Mouse (Mus musculus) heart, postnatal 10 days (tissue): ENCODE data around the gene Tmem129. TPM values are rescaled to one million over a fixed set of nuclear protein-coding genes. Genes with fewer than 3 reads are reported as not detected.

Source experiments
- DNase-seq, 2 experiments: peaks; one replicate each; pipeline ENCODE4 v3.0.0; 2021
- intact Hi-C: fragments of 180-260 bp; cut with DNase I; formaldehyde crosslinking; loops from one replicate; pipeline ENCODE4 v1.15.1; 2025
- total RNA-seq, 2 experiments: library from RNA; stranded (reverse); gene quantifications; 2 replicates each; pipeline ENCODE4 v1.2.3; 2021

Tmem129 gene
- total RNA-seq, 2 experiments from 2014 or later = 16.5 to 20.8 TPM

DNA sequence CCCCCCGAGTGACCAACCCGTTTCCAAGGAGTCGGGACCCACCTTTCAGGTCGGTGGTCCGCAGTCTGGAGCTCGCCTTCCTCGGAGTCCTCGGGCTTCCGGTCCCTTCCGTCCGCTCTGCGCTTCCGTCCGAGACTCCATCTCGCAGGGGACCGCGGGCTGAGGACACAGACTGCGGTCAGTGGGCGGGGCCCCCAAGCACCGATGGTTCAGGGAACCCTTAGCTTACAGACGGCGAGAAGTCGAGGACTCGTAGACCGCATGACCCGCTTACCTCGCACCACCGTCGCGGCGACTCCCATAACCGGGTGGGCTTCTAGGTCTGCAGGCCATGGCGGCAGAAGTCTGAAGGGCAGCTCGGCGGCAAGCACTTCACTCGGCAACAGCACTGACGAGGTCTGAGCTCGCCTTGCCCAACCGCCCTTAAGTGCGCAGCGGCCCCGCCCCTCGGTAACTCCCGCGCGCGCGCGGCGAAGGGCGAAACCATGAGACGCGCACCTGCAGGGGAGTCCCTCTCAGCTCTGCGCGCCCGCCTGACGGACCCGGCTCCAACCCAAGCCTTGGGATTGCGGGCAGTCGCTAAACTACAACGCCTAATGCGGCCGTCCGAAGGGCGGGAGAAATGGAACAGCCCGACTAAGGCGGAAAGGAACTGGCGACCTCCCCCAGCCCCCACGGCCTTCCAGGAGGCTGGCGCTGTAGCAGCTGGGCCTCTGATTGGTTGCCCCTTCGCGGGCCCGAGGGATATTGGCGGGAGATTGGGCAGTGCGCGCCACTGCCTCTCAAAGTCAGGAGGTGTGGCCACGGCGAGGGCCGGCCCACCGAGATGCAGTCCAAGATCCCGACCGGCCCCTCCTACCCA is 6.1 kb downstream of the Tmem129 start, which contains the start of gene Slbp:
TSS of gene Slbp (minus strand) at position 654 of the 862 bp plus-strand sequence.
- DNase-seq = peak; percentile 97 to 98
- intact Hi-C loops = loop anchor here (10.0 kb wide), 1 partner anchor 283 kb away; the partner anchor contains the start of gene Nelfa

DNA sequence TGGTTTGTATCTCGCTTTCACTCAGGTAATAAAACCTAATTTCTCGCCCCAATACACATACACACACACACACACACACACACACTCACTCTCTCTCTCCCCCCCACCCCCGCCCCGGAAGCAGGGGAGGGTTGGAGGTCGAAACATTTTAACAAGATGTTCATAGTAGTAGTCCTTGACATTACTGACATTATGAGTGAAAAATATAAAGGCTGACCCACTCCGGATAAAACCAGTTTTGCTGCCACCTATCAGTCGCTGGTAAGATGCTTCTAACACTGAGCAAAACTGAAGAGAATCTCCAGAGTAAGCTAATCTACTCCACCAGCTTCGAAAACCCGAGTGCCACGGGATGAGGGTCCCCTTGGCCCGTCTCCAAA is 6.7 kb downstream of the Tmem129 start:
- intact Hi-C loops = loop anchor here (10.0 kb wide), 1 partner anchor 283 kb away; the partner anchor contains the start of gene Nelfa
- DNase-seq = no peak

DNA sequence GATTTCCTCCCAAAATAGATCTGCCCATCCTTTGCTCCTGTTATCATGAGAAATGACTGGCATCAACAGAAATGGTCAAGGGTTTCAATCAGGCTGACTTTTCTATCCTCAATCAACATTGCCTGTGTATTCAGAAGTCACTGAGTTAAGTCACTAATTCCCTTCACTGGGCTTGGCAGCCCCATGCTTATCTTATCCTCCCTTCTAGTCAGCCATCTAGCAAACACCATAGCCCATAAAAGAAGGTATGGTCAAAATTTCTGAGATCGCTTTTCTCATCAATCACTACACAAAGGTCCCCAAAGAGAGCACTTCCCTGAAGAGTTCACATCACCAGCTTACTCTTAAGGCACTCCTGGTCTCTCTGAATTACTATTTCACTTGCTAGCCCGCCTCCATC is 7.2 kb downstream of the Tmem129 start:
- DNase-seq = no peak
- intact Hi-C loops = loop anchor here (10.0 kb wide), 1 partner anchor 284 kb away; the partner anchor contains the start of gene Nelfa

DNA sequence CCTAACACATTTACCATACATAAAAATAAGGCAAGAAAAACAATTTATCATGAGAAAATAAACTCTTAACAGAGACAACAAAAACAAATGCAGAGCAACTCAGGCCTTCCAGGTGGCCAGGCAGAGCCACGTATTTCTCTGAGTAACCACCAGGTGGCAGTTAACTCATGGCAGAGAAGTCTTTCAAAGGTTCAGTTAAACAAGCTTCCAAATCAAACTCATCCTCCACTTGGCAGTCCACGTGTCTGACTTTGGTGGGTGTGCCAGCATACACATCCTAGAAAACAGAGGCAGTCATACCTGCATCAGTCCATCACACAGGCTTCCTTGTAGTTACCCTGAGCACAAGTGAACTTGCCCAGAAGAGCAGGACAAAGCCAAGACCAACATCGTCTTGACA is 17.6 kb downstream of the Tmem129 start:
- intact Hi-C loops = loop anchor here (1.0 kb wide), 1 partner anchor 28 kb away; no protein-coding TSS in a partner anchor
- DNase-seq = peak; percentile 60 to 73

DNA sequence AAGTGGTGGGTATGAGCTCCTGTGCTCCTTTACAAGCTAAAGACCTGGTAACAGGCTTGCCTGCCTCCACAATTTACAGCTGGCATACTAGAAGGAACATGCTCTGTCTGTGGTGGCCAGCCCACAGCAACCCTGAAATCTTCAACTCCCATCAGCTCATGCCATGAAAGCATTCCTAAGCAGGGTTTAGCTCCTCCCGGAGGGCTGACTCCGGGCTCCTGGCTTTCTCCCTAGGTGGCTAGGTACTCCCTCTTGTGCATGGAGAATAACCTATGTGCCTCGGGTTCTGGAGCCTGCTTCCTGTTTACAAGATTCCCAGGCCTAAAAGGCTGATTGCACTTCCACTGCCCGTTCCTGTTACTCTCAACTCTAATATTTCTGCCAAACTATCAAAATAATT is 19.4 kb downstream of the Tmem129 start:
- intact Hi-C loops = no loop called here
- DNase-seq = no peak

DNA sequence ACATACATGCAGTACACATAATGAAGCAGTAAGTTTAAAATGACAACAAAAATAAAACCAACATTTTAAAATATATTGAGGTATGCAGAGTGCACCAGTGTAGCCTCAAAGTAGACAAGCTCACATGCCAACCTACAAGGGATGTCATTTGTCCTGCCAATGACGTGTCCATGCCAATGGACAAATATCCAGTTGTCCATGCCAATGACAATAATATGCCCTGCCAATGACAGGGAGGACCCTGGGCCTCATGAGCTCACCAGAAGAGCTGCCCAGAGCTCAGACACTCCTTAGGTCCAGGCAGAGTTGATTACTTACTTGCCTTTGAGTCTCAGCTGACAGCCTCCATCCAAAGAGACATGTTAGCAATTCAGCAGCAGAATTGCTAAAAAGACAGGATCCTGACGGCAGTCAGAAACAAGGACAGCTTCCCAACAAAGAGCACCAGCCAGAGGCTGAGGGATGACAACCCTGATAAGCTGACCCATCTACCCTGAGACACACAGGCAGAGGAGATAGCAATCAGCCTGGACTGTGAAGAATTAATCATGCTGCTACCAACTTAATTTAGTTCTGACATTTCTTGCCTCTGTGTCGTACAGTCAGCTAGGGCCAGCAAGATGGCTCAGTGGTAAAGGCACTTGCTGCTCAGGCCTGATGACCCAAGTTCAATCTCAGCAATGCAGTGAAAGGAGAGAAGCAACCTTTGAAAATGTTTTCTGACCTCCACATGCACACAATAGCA is 20.4 kb downstream of the Tmem129 start:
- intact Hi-C loops = no loop called here
- DNase-seq = no peak

DNA sequence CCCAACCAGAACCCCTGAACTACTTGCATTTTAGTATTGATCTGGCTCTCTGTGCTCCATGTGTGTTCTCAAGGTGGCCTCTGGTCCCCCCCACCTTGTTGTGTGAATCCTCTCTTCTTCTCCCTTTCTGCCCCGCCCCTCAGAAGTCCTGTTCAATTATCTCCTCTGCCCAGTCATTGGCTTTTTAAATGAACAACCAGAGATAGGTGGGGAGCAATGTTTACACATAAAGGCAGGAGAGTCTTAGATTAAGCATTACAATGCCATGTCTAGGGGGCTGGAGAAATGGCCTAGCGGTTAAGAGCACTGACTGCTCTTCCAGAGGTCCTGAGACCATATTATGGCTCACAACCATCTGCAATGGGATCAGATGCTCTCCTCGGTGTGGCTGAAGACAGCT is 22.9 kb downstream of the Tmem129 start:
- no peak for DNase-seq
- intact Hi-C loops = no loop called here

DNA sequence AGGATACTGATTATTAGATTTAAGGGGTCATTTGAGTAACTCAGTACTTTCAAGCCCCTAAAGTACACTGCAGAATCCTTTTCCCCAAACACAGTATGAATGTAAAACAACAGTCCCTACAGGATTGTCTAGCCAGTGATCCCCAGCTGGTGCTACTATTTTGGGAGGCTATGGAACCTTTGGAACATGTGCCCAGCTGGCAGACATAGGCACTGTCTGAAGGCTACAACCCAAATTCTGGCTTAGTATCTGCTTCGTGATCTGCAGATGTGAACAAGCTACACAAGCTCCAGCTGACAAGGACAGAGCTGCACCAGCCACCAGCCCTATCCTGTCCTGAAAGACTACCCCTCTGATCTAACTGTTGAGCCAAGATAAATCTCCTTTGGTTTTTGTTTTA is 25.7 kb downstream of the Tmem129 start:
- intact Hi-C loops = no loop called here
- peak; percentile 33 to 34 for DNase-seq

DNA sequence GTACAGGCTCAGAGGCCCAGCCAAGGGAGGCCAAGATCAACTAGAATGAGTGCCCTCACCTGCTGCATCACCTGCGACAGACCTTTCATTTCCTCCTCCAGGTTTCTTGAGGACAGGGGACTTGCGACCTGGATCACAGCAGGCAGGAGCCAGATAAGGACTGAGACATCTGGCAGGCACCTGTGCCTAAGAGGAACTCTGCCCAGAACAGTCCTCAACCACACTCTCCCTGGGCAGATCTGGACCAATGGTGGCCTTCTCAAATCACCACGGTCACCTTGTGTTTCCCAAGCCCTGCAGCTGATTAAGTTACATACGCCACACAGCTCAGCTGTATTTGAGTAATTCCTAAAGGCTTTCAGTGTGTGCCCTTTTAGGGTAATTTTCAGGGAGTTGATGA is 27.6 kb downstream of the Tmem129 start:
- intact Hi-C loops = no loop called here
- peak; percentile 50 to 55 for DNase-seq

DNA sequence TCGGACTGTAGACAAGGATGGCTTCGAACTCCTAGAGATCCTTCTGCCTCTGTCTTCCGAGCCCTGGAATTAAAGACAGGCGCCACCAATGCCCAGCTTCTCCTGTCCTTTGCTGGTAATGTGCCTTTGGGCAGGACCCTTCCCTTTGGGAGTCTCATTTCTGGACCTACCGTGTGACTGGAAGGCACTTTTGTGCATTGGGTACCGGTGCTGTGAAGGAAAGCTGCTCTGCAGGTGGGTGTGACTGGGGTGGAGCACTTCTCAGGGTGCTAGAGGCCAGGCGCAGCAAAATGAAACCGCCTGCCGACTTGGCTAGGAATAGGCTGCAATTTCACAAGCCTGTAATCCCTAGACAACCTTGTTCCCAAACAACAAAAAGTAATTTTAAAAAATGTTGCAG is 28.2 kb downstream of the Tmem129 start:
- peak in 1 of 2 experiments; percentile 49 for DNase-seq
- intact Hi-C loops = no loop called here

DNA sequence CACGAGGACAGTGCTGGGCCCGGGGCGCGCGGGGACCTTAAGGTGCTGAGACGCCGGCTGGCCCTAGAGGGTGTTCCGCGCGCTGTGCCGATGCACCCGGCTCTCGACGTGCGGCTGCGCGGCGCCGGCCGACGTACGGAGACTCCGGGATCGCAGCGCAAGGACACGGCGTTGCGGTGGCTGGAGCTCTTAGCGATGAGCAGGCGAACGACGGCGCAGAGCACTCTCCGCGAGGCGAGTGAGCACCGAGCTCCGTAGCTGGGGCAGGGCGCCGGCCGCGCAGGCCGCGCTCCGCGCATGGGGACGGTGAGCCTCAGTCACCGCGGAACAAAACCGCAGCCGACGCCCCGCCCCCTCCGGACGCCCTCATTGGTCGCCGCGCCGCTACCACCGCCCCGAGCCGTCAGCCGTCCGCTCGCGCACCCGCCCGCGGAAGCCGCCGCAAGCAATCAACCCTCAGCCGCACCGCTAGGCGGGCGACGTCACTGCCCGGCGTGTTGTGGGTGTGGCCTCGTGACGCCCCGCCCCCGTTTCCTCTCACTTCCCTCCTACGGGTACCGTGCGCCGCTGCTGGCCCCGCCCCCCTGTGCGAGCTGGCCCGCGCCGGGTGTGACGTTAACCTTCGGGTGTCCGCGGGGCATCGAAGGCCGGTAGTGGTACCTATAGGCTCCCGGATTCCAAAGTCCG is 28.8 kb downstream of the Tmem129 start, which contains the start of the genes Fam53a and Gm9903:
TSS of gene Fam53a (minus strand) at position 335 of the 687 bp plus-strand sequence.
TSS of gene Gm9903 (plus strand) at position 625 of the 687 bp plus-strand sequence.
- peak; percentile 100 for DNase-seq
- intact Hi-C loops = no loop called here

DNA sequence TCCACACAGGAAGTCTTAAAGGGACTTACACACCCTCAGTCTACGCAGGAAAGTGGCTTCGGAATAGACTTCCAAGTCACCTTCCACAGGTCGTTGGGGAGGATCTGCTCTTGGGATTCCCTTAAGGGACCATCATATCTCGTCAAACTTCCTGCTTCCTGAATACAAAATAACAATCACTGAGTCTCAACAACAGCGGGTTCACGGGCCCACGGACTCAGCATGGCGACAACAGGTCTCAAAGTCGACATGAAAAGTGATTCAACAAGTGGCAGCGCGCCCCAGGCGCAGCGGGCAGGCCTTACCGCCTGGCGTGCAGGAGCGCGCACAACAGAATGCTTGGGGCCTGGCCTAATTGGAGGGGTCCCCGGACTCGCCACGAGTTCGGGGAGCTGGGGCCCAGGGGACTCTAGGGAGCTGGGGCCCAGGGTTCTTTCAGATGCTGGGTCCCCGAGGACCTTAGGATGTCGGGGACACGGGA is 29.4 kb downstream of the Tmem129 start:
- intact Hi-C loops = no loop called here
- DNase-seq = peak; percentile 72 to 74

DNA sequence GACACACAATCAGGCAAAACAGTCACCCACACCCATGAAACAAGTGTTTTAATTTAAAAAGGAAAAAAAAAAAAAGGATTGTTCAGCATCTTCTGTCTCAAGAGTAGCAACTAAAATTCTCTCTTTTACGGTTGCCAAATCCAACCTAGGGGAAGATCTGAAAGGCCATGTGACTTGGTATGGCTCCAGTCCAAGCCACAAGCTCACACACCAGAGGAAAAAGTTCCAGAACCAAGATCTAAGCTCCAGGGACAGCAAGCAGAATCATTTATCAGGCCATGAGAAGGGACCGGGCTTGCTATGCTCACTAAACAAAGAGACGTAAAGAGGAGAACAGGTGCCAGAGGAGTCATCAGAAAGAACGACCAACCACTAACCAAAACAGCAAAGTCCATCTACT is 30.2 kb downstream of the Tmem129 start:
- intact Hi-C loops = no loop called here
- DNase-seq = peak; percentile 26 to 38

DNA sequence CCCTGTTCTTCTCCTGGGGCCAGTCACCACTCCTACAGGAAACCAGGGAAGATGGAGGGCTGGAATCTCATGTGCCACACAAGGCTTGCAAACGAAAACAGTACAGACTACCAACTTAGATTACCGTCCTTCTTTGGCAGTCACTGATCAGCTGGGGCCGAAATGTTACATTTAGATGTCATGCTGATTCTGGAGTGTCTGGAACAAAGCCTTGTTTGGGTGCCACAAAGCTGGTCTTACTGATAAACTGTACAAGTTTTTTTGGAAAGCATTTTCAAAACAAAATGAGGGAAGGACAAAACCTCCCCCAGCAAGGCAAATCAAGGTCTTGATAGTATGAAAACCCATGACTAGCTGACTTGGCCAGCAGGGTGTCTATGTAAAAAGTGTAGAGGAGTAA is 34.5 kb downstream of the Tmem129 start:
- intact Hi-C loops = no loop called here
- DNase-seq = no peak

DNA sequence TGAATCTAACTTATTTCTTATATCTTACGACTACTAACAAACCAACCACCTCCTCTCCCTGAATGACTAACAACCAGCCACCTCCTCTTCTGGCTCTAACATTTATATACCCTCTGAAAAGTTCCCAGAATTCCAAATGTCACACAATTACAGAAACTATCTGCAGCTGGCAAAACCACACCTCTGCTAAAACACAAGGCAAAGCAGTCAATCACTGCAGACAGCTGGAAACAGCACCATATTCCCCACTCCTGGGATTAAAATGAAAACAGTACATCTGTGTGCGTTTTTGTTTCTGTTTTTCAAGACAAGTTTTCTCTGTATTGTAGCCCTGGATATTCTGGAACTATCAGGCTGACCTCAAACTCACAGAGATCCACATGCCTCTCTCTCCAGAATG is 35.5 kb downstream of the Tmem129 start:
- intact Hi-C loops = no loop called here
- DNase-seq = no peak

DNA sequence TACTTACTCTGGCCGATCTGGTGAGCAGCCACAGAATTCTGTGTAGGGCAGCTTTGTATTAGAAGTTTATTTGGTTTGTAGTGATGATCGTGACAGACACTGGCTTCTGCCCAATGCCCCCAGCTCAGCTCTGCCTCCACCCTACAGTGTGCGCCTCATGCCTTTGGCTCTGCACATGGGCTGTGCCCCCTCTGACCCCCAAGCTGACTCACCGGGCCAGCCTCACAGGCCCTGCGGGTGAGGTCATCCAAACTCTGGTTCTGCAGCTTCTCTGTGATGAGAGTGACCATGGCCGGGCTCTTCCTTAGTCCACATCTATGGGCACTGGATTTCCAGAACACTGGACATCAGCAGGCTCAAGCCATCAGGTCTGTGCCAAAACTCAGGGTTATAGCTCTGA is 43.8 kb downstream of the Tmem129 start:
- DNase-seq = no peak
- intact Hi-C loops = no loop called here

DNA sequence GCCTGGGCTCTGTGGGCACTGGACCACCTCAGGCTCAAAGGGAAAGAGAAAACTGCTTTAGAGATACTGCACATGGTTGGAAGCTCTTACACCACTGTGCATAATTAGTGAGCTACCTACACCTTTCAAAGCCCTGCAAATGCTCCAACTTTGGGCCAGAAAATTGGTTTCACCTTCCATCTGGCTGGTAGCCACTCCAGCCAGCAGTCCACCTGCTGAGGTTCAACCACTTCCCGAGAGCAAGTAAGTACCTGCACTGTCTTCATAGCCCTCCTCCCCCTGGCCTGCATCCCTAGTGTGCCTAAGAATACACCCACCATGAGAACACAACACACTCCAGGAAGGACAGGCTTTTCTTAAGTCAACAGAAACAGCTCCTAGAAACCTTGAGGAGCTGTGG is 46.4 kb downstream of the Tmem129 start:
- intact Hi-C loops = no loop called here
- no peak for DNase-seq

DNA sequence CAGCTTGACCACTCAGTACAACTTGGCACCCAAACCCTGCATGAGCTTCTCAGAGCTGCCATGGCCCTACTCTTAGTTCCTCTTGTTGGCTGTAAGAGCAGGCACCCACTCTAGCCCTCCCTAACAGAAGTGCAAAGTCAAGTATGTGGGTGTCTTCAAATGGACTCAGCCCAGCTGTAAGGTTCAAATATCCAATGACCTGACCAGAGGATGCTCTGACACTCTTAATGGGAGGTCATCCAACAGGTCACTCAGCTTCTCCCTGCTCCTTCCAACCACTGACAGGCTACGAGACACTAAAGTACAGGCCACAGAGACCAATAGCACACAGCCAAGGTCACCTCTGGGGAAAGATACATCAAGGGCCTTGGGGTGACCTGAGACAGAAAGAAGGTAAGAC is 49.0 kb downstream of the Tmem129 start:
- intact Hi-C loops = no loop called here
- DNase-seq = no peak

DNA sequence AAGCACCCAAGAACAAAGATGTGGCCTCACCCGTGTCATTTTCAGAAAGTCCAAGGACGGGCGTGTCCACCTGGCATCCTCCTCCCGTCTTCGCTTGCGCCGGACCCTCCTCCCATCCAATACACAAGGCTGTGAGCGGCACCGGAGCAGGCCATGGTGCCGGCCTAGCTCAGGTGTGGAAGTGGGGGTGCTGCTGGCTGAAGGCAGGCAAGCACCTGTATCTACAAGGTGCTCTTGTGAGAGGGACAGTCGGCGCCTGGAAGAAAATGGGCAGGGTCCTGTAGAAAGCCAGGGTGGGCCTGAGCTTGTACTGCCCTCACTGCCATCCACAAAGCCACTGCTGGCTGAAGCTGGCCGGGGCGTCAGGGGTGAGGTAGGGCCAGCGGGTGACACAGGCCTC is 50.8 kb downstream of the Tmem129 start:
- DNase-seq = no peak
- intact Hi-C loops = no loop called here

DNA sequence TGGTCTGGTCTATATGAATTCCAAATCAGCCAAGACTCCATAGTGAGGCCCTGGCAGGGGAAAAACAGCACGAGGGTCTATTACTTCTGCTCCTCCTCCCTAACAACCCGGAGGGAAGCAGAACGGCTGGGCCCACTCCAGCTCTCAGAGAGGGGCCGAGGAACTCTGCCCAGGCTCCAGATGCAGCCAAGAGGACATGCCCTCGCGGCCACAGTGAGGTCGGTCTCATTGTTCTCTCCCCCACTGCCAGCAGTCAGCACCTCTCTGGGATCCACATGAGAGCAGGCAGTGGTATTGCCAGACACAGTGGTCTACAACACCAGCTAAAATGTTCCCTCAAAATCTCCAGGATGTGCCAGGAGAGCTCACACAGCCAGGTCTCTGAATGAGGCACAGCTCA is 51.6 kb downstream of the Tmem129 start:
- intact Hi-C loops = no loop called here
- DNase-seq = no peak

DNA sequence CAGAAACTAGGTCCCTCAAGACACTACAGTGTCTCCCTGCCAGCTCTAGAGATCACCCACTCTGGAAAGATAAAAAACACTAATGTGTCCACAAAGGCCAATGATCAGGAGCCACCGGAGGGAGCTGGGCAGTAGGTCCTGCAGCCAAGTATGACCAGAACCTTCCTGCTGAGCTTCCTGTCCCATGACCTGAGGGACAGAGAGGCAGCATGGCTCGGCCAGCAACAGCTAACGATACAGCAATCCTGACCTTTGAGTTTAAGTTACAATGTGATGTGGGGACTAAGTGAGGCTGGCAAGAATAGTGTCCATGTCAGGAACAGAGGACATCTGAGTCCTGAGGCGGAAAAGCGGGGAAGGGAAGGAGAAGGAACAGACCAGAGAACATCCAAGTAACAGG is 52.9 kb downstream of the Tmem129 start:
- DNase-seq = no peak
- intact Hi-C loops = no loop called here
